Mouse (Mus musculus): ENCODE measurements at regions not wholly inside any gene's neighbourhood (a gene's known extent, or its start where the extent isn't known, plus 50 kb on each side); places are given as distances from the start of the nearest gene placed in this dataset.

- no peaks in the 10 kb centered on the region for H3K9me3 ChIP-seq (replicated peaks)
- H3K4me3 ChIP-seq = no peak overlapping the region
- no peaks in the 10 kb centered on the region for H3K36me3 ChIP-seq
- H3K27ac ChIP-seq = no peak overlapping the region
- no peaks in the 10 kb centered on the region for H3K27me3 ChIP-seq (ENCODE audit: low read depth, poor library complexity, severe bottlenecking)
- 85% methylated on average over 8 of the region's 8 CpGs for WGBS
- no peaks in the 10 kb centered on the region for H3K4me1 ChIP-seq
- no peak for DNase-seq (ENCODE audit: low spot score)
Measured at GRCm38 (mm10) chr3:115766153-115766552, 51.3 kb upstream of the S1pr1 start.

GRCm38 (mm10) chr3:115768290-115768689 is 53.4 kb upstream of the S1pr1 start:
- no peak overlapping the region for H3K27ac ChIP-seq
- no peaks in the 10 kb centered on the region for H3K4me1 ChIP-seq
- no peaks in the 10 kb centered on the region for H3K36me3 ChIP-seq
- H3K27me3 ChIP-seq (ENCODE audit: low read depth, poor library complexity, severe bottlenecking) = no peaks in the 10 kb centered on the region
- no peak overlapping the region for H3K4me3 ChIP-seq
- 96% methylated on average over 1 of the region's 1 CpGs for WGBS
- H3K9me3 ChIP-seq (replicated peaks) = no peaks in the 10 kb centered on the region
- DNase-seq (ENCODE audit: low spot score) = no peak

- no peak for DNase-seq (ENCODE audit: low spot score)
- WGBS = 88% methylated on average over 19 of the region's 19 CpGs
- H3K27me3 ChIP-seq (ENCODE audit: low read depth, poor library complexity, severe bottlenecking) = no peaks in the 10 kb centered on the region
- H3K9me3 ChIP-seq (replicated peaks) = no peaks in the 10 kb centered on the region
- no peak overlapping the region for H3K4me3 ChIP-seq
- H3K4me1 ChIP-seq = no peaks in the 10 kb centered on the region
- H3K27ac ChIP-seq = no peak overlapping the region
- H3K36me3 ChIP-seq = no peaks in the 10 kb centered on the region
Measured at GRCm38 (mm10) chr3:115768761-115769530, 54.1 kb upstream of the S1pr1 start.

GRCm38 (mm10) chr3:115772676-115773075 is 57.8 kb upstream of the S1pr1 start:
- Histone ChIP-seq H3K36me3 (no peaks in the 10 kb centered on the region), H3K4me3 (no peak overlapping the region), H3K27ac (no peak overlapping the region), H3K9me3 (replicated peaks) (no peaks in the 10 kb centered on the region), H3K4me1 (no peaks in the 10 kb centered on the region), H3K27me3 (ENCODE audit: low read depth, poor library complexity, severe bottlenecking) (no peaks in the 10 kb centered on the region)
- DNase-seq (ENCODE audit: low spot score) = no peak
- 86% methylated on average over 5 of the region's 5 CpGs for WGBS

- no peak for DNase-seq (ENCODE audit: low spot score)
- H3K9me3 ChIP-seq (replicated peaks) = no peaks in the 10 kb centered on the region
- 90% methylated on average over 8 of the region's 8 CpGs for WGBS
Measured at GRCm38 (mm10) chr3:115774321-115774720, 59.4 kb upstream of the S1pr1 start.

GRCm38 (mm10) chr3:115774723-115775122 is 59.9 kb upstream of the S1pr1 start:
- DNase-seq (ENCODE audit: low spot score) = no peak
- H3K36me3 ChIP-seq = no peaks in the 10 kb centered on the region
- H3K4me3 ChIP-seq = no peak overlapping the region
- H3K27ac ChIP-seq = no peak overlapping the region
- 79% methylated on average over 4 of the region's 4 CpGs for WGBS
- H3K27me3 ChIP-seq (ENCODE audit: low read depth, poor library complexity, severe bottlenecking) = no peaks in the 10 kb centered on the region
- H3K9me3 ChIP-seq (replicated peaks) = no peaks in the 10 kb centered on the region
- H3K4me1 ChIP-seq = no peaks in the 10 kb centered on the region

More at GRCm38 (mm10) chr3:115774321-115774720, 59.4 kb upstream of the S1pr1 start:
- Histone ChIP-seq H3K27ac (no peak overlapping the region), H3K4me3 (no peak overlapping the region), H3K36me3 (no peaks in the 10 kb centered on the region), H3K27me3 (ENCODE audit: low read depth, poor library complexity, severe bottlenecking) (no peaks in the 10 kb centered on the region), H3K4me1 (no peaks in the 10 kb centered on the region)

GRCm38 (mm10) chr3:115779144-115779890 is 64.4 kb upstream of the S1pr1 start:
- WGBS = 90% methylated on average over 10 of the region's 10 CpGs
- Histone ChIP-seq H3K9me3 (replicated peaks) (no peaks in the 10 kb centered on the region), H3K36me3 (no peaks in the 10 kb centered on the region), H3K27ac (no peak overlapping the region), H3K4me1 (no peaks in the 10 kb centered on the region), H3K4me3 (no peak overlapping the region), H3K27me3 (ENCODE audit: low read depth, poor library complexity, severe bottlenecking) (no peaks in the 10 kb centered on the region)
- DNase-seq (ENCODE audit: low spot score) = no peak

- DNase-seq (ENCODE audit: low spot score) = no peak
- no peaks in the 10 kb centered on the region for H3K27me3 ChIP-seq (ENCODE audit: low read depth, poor library complexity, severe bottlenecking)
- no peaks in the 10 kb centered on the region for H3K9me3 ChIP-seq (replicated peaks)
- H3K4me1 ChIP-seq = no peaks in the 10 kb centered on the region
- WGBS = 88% methylated on average over 5 of the region's 5 CpGs
- no peak overlapping the region for H3K27ac ChIP-seq
- H3K36me3 ChIP-seq = no peaks in the 10 kb centered on the region
- H3K4me3 ChIP-seq = no peak overlapping the region
Measured at GRCm38 (mm10) chr3:115779906-115780305, 65.0 kb upstream of the S1pr1 start.

- Histone ChIP-seq H3K36me3 (no peaks in the 10 kb centered on the region), H3K4me3 (no peak overlapping the region), H3K4me1 (peaks cover 7% of the 10 kb centered on the region; the same call in 1 of the 2 replicates), H3K27me3 (ENCODE audit: low read depth, poor library complexity, severe bottlenecking) (no peaks in the 10 kb centered on the region), H3K9me3 (replicated peaks) (no peaks in the 10 kb centered on the region), H3K27ac (no peak overlapping the region)
- no peak for DNase-seq (ENCODE audit: low spot score)
Measured at GRCm38 (mm10) chr3:115782726-115783125, 67.9 kb upstream of the S1pr1 start.

GRCm38 (mm10) chr3:115787360-115787759 is 72.5 kb upstream of the S1pr1 start:
- 55% methylated on average over 1 of the region's 1 CpGs for WGBS
- DNase-seq (ENCODE audit: low spot score) = peak; percentile 25
- no peaks in the 10 kb centered on the region for H3K36me3 ChIP-seq

GRCm38 (mm10) chr3:115788525-115788924 is 73.7 kb upstream of the S1pr1 start:
- WGBS = 89% methylated on average over 3 of the region's 3 CpGs
- no peak for DNase-seq (ENCODE audit: low spot score)
- H3K27ac ChIP-seq = no peak overlapping the region
- H3K4me1 ChIP-seq = peaks cover 10% of the 10 kb centered on the region; the same call in 1 of the 2 replicates
- no peaks in the 10 kb centered on the region for H3K9me3 ChIP-seq (replicated peaks)
- no peaks in the 10 kb centered on the region for H3K36me3 ChIP-seq
- H3K4me3 ChIP-seq = no peak overlapping the region
- H3K27me3 ChIP-seq (ENCODE audit: low read depth, poor library complexity, severe bottlenecking) = no peaks in the 10 kb centered on the region

More at GRCm38 (mm10) chr3:115787360-115787759, 72.5 kb upstream of the S1pr1 start:
- Histone ChIP-seq H3K27ac (no peak overlapping the region), H3K4me3 (no peak overlapping the region), H3K27me3 (ENCODE audit: low read depth, poor library complexity, severe bottlenecking) (no peaks in the 10 kb centered on the region), H3K4me1 (peaks cover 7% of the 10 kb centered on the region; the same call in 1 of the 2 replicates), H3K9me3 (replicated peaks) (no peaks in the 10 kb centered on the region)

- Histone ChIP-seq H3K27ac (no peak overlapping the region), H3K27me3 (ENCODE audit: low read depth, poor library complexity, severe bottlenecking) (no peaks in the 10 kb centered on the region), H3K36me3 (no peaks in the 10 kb centered on the region), H3K4me3 (no peak overlapping the region), H3K9me3 (replicated peaks) (no peaks in the 10 kb centered on the region), H3K4me1 (peaks cover 12% of the 10 kb centered on the region; the same call in 1 of the 2 replicates)
- WGBS = 86% methylated on average over 6 of the region's 6 CpGs
- peak; percentile 25 for DNase-seq (ENCODE audit: low spot score)
Measured at GRCm38 (mm10) chr3:115789063-115789462, 74.2 kb upstream of the S1pr1 start.

- Histone ChIP-seq H3K27ac (no peak overlapping the region), H3K27me3 (ENCODE audit: low read depth, poor library complexity, severe bottlenecking) (no peaks in the 10 kb centered on the region), H3K4me3 (no peak overlapping the region), H3K4me1 (0 out of 2 replicates have a peak, but pooled peaks cover 4% of the 10 kb centered on the region), H3K36me3 (no peaks in the 10 kb centered on the region), H3K9me3 (replicated peaks) (no peaks in the 10 kb centered on the region)
- DNase-seq (ENCODE audit: low spot score) = peak; percentile 23
- WGBS = 74% methylated on average over 4 of the region's 4 CpGs
Measured at GRCm38 (mm10) chr3:115792606-115793005, 77.7 kb upstream of the S1pr1 start.
